Mouse (Mus musculus) urinary bladder, adult 2 months (tissue): ENCODE results near the gene Gclc. TPM values are rescaled to one million over a fixed set of nuclear protein-coding genes. Genes with fewer than 3 reads are reported as not detected.

Source experiments
- polyA plus RNA-seq: library from polyadenylated mRNA; depleted of rRNA; stranded (reverse); fragments of >200 nt; gene quantifications from 2 replicates; pipeline ENCODE4 v1.2.3, GENCODE M21; 2012; rRNA removed

The Gclc gene
- polyA plus RNA-seq, 1 experiment = 67.4 TPM

Other genes starting within 250 kb of the Gclc start
- 31.3 and 33.2 TPM in 2 replicates for gene Lrrc1, start 209.7 kb upstream of the Gclc start, polyA plus RNA-seq
- gene Klhl31, start 118.0 kb upstream of the Gclc start, polyA plus RNA-seq = 0.03 TPM in 2 replicates
- gene Elovl5, start 162.8 kb downstream of the Gclc start, polyA plus RNA-seq = 59.3 and 70.3 TPM in 2 replicates